Mouse (Mus musculus): ENCODE measurements around the gene Acer1.
"Not testable (repeated sequence)": the region's sequence is repeated elsewhere in the genome, so short reads cannot be mapped to it uniquely, and the experiment has no call there.

The Acer1 gene

DNA sequence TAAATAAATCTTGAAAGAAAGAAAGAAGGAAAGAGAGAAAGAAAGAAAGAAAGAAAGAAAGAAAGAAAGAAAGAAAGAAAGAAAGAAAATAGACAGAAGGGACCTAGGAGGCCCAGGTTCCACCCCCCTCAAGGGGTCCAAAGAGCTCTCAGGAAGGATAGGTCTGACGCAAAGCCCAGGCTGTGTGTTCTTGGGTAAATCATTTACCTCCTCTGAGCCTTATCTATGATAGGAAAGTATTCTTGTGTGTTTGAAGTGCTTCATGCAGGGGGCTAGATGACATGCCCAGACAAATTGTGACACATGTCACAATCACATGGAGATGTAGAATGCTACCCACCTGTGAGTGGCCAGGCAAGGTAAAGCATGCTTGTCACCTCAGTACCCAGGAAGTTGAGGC, 29.3 kb downstream of the Acer1 start:
- DNase-seq (ENCODE audit: low read depth, low spot score) = no peak

GRCm38 (mm10) chr17:56950915-56951314, 31.0 kb downstream of the Acer1 start:
- peak; percentile 75 for DNase-seq (ENCODE audit: low read depth, low spot score)

GRCm38 (mm10) chr17:56938751-56939150, 43.2 kb downstream of the Acer1 start:
- DNase-seq (ENCODE audit: low read depth, low spot score) = no peak

GRCm38 (mm10) chr17:56936731-56937130, 45.2 kb downstream of the Acer1 start:
- no peak for DNase-seq (ENCODE audit: low read depth, low spot score)

DNA sequence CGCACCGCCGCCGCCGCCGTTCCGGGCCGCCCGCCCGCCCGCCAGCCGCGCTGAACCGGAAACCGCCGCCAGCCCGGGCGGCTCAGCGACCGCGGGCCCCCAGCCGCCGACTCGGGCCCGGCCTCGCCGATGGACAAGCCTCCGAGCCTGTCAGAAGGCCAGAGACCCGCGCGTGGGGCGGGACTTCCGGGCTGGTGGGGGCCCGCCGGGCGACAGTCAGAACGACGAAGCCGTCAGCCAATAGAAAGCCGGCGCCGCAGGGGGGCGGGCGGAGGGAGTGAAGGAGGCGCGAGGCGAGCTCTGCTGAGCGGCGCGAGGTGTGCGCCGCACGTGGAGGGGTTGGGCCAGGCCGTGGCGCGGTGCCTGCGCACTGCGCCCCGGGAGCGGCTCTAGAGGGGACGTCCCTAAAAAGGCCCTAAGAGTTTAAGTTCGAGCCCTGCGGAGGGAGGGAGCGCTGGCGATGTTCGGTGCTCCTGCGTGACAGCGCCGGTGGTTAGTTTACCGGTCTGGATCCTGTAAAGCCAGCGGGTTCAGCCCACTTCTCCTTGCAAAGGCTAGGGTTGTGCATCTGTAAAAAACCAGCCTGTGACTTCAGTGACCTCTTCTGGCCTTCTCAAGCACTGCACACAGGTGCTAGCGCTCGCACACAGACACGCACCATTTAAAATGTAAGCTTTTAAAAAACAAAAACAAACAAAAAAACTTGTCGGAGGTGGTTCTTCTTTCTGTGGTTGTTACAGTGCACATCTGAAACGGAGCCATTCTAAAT, 46.4 kb downstream of the Acer1 start, which contains the start of gene Mllt1:
TSS of gene Mllt1 (minus strand) at position 53 of the 769 bp plus-strand sequence.
- peak; percentile 85 for DNase-seq (ENCODE audit: low read depth, low spot score)

GRCm38 (mm10) chr17:56934545-56935330, 47.2 kb downstream of the Acer1 start:
- DNase-seq (ENCODE audit: low read depth, low spot score) = peak; percentile 51

- DNase-seq (ENCODE audit: low read depth, low spot score) = no peak
These were observed 48.5 kb downstream of the Acer1 start for GRCm38 (mm10) chr17:56933395-56933794.

GRCm38 (mm10) chr17:56930026-56930425, 51.9 kb downstream of the Acer1 start:
- peak; percentile 80 for DNase-seq (ENCODE audit: low read depth, low spot score)

DNA sequence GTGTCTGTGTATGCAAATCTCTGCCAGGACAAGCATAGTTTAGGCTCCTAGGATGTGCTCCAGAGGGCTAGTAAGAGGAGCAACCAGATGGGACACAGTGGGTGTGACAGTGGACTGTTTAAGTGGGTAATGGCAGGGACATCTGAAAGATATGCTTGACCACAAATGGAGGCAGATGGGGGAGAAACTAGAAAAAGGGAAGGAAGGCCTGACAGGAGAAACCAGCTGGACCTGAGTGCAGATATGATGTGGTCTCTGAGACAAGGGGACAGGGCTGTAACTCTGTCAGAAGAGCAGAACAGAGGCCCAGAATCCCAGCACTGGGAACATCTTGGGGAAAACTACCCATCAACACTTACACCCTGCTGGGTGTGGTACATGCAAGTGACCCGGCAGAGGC, 52.4 kb downstream of the Acer1 start:
- no peak for DNase-seq (ENCODE audit: low read depth, low spot score)

DNA sequence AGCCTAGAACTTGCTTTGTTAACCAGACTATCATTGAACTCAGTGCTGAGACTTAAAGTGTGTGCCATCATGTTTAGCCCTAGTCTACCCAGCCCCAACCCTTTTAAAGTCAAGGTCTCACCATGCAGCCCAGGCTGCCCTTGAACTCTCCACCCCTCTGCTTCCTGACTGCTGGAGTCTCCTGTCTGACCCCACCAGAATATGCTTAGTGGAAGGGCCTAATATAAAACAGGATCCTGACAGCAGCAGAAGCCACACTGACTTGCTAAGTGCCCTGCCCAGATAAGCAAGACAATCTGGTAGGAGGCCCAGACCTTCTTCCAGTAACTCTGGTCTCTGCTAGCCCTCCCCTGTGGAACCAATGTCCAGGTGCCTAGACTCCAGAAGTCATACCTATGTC, 52.8 kb downstream of the Acer1 start:
- no peak for DNase-seq (ENCODE audit: low read depth, low spot score)

GRCm38 (mm10) chr17:56925998-56926397, 55.9 kb downstream of the Acer1 start:
- DNase-seq (ENCODE audit: low read depth, low spot score) = no peak

DNA sequence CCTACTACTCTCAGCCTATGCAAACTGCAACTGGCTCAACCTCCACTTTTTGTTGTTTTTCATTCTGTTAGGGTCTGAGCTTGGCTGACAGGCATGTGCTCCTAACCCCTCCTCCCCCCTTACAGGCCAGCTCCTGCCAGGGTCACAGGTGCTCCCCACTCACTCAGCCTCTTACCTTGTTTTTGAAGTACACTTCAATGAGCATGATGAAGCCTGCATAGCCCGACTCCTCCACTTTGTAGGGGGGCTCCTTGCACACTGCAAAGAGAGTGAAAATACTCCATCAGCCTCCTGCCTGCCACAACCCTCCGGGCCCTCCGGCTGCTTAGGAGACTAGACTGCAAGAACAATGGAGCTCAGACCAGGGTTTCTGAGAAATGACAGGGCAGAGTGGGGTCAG, 62.2 kb downstream of the Acer1 start:
- no peak for DNase-seq (ENCODE audit: low read depth, low spot score)

DNA sequence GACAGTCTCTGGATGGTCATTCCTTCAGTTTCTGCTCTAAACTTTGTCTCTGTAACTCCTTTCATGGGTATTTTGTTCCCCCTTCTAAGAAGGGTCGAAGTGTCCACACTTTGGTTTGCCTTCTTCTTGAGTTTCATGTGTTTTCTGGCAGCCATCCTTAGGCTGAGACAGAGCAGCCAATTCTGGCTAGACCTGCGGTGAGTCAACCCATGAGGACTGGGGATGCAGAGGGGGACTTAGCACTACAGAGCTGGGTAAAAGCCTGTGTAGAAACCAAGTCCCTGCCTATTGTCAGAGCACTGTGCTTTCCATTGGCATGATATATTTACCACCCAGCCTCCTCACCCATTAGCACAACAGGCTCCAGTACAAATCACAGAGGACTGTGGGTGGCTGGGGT, 64.8 kb downstream of the Acer1 start:
- DNase-seq (ENCODE audit: low read depth, low spot score) = peak; percentile 44

DNA sequence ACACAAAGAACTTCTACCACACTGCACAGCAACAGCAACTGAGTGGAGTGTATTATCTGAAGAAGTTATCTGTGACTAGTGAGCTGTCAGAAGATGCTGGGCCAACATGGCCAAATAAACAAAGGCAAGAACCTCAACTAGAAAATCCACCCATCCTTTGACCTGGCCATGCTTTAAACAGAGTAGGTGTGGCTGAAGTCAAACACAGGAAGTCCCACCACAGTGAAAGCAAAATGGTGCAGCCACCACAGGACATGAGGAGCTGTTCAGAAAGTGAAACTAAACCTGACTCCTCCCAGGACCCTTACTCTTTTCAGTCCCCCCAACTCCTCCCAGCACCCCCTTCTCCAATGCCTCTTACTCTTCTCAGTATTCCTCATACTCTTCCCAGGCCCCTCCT, 68.5 kb downstream of the Acer1 start:
- no peak for DNase-seq (ENCODE audit: low read depth, low spot score)

- DNase-seq (ENCODE audit: low read depth, low spot score) = no peak
These were observed 68.9 kb downstream of the Acer1 start for GRCm38 (mm10) chr17:56913023-56913422.

DNA sequence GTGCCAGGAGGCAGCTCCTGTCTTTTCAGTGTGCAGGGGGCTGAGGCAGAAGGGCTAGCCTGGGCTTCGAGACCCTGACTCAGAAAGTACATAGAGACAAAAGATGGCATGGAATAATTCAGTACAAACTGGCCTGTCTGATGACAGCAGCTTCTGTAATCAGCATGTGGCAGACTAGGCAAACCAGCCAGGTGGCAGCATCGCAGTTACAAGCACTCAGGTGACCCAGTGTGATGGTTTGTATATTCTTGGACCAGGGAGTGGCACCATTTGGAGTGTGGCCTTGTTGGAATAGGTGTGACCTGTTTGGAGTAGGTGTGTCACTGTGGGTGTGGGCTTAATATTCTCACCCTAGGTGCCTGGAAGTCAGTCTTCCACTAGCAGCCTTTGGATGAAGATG, 72.2 kb downstream of the Acer1 start:
- DNase-seq (ENCODE audit: low read depth, low spot score) = not testable (repeated sequence)

DNA sequence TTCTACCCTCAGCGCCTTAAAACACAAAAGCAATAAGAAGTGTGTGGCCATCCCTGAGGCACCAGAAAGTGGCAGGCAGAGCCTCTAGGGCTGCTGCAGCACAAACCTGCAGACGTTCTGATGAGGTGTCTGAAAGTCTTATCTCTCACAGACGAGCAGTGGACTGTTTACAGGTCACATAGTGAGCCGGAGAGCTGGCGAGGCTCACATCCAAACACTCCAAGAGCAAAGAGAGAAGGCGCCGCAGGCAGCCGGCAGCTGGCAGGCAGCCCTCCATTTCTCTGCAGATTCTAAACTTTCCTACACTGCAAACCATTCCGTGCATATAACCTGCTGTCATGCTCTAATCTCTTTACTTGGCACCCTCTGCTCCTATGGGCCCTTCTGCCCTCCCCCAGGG, 74.0 kb downstream of the Acer1 start:
- no peak for DNase-seq (ENCODE audit: low read depth, low spot score)

DNA sequence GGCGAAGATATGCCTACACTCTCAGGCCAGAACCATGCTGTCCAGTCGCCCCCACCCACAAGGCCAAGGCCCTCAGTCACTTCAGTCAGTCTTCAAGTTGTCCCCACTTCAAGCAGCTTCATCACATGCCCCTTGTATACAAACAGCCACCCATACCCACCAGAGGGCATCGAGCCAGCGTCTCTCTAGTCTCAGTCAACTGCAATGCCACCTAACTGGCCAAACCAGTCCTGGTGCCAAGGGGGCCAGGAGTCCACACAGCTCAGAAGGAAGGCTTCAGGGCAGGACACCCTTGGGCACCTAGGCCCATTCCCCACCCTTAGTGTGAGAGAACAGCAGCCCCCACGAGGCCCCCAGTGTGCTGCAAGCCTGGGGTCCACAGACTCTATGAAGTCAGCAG, 74.8 kb downstream of the Acer1 start:
- DNase-seq (ENCODE audit: low read depth, low spot score) = no peak

- no peak for DNase-seq (ENCODE audit: low read depth, low spot score)
These were observed 75.8 kb downstream of the Acer1 start for GRCm38 (mm10) chr17:56906166-56906565.

Data from 3T3-L1 (cell line).